Mouse (Mus musculus) A20 (cell line): ENCODE measurements at regions not wholly inside any gene's neighbourhood (a gene's known extent, or its start where the extent isn't known, plus 50 kb on each side); places are given as distances from the start of the nearest gene placed in this dataset.

ENCODE experiments used
- DNase-seq: peaks from one replicate; pipeline ENCODE4 v3.0.0-alpha.2; 2011; ENCODE audit warnings: low read depth, low spot score

GRCm38 (mm10) chr8:34380615-34381014, 269.1 kb upstream of the Gm10131 start:
- no peak for DNase-seq

GRCm38 (mm10) chr8:34377154-34377553, 265.6 kb upstream of the Gm10131 start:
- no peak for DNase-seq

- no peak for DNase-seq
Observed at GRCm38 (mm10) chr8:34374242-34374641, 262.7 kb upstream of the Gm10131 start.

GRCm38 (mm10) chr8:34372666-34372980, 261.1 kb upstream of the Gm10131 start:
- DNase-seq: no peak

- no peak for DNase-seq
Observed at GRCm38 (mm10) chr8:34371973-34372665, 260.6 kb upstream of the Gm10131 start.

- no peak for DNase-seq
Observed at GRCm38 (mm10) chr8:34371391-34371790, 259.9 kb upstream of the Gm10131 start.

- DNase-seq: no peak
Observed at GRCm38 (mm10) chr8:34368556-34368955, 257.0 kb upstream of the Gm10131 start.

GRCm38 (mm10) chr8:34364446-34365035, 253.0 kb upstream of the Gm10131 start:
- no peak for DNase-seq

GRCm38 (mm10) chr8:34363679-34364078, 252.1 kb upstream of the Gm10131 start:
- no peak for DNase-seq

- no peak for DNase-seq
Observed at GRCm38 (mm10) chr8:34363131-34363530, 251.6 kb upstream of the Gm10131 start.

- no peak for DNase-seq
Observed at GRCm38 (mm10) chr8:34361377-34361776, 249.8 kb upstream of the Gm10131 start.

- DNase-seq: no peak
Observed at GRCm38 (mm10) chr8:34359776-34360175, 248.2 kb upstream of the Gm10131 start.

- DNase-seq: no peak
Observed at GRCm38 (mm10) chr8:34355059-34355458, 243.5 kb upstream of the Gm10131 start.

- no peak for DNase-seq
Observed at GRCm38 (mm10) chr8:34353140-34353855, 241.8 kb upstream of the Gm10131 start.

GRCm38 (mm10) chr8:34334851-34335250, 223.3 kb upstream of the Gm10131 start:
- DNase-seq: no peak

GRCm38 (mm10) chr8:34331673-34332072, 220.1 kb upstream of the Gm10131 start:
- no peak for DNase-seq

GRCm38 (mm10) chr8:34326614-34326965, 215.1 kb upstream of the Gm10131 start:
- DNase-seq: no peak

GRCm38 (mm10) chr8:34325841-34326613, 214.5 kb upstream of the Gm10131 start:
- no peak for DNase-seq

GRCm38 (mm10) chr8:34320158-34320587, 208.6 kb upstream of the Gm10131 start:
- no peak for DNase-seq

GRCm38 (mm10) chr8:34319719-34320118, 208.2 kb upstream of the Gm10131 start:
- DNase-seq: no peak

GRCm38 (mm10) chr8:34315233-34315632, 203.7 kb upstream of the Gm10131 start:
- no peak for DNase-seq
